Comparison of ENCODE assay signal across 8 mouse cellular contexts in genomic region chr7:44433371-44433770, GRCm38 (mm10). TPM values are rescaled to one million over a fixed set of nuclear protein-coding genes. Genes with fewer than 3 reads are reported as not detected.
DNase-seq lines count a peak whose midpoint lies in the region; ATAC-seq and TF ChIP-seq lines count a peak whose summit lies in the region.
"Had no signal": no experiment of that assay in that cellular context is flagged by ENCODE, and none has a peak within 500 bp of the region (broad histone marks: within the 10 kb centered on the region; RNA-seq: fewer than 3 reads in every experiment).

No protein-coding gene starts in this region.

- no peak overlapping the region for H3K4me2 ChIP-seq in neural tube, embryonic 13.5 days

- H3K36me3 ChIP-seq in neural tube, embryonic 13.5 days, result 0 out of 2 replicates have a peak, but pooled peaks cover 13% of the 10 kb centered on the region

- H3K9ac ChIP-seq in neural tube, embryonic 13.5 days, result no peak overlapping the region

- intact Hi-C loops in gastrocnemius, adult 2 months (cut with DNase I), result no loop called here

- DNase-seq in thymus, postnatal 0 days (ENCODE audit: low spot score), result peak; percentile 50
- no peak for DNase-seq in thymus, postnatal 10 days (ENCODE audit: low spot score in 2 of 2)
- DNase-seq in embryo, embryonic 10 days (ENCODE audit: low spot score), result peak; percentile 90
- peak; percentile 29 for DNase-seq in induced T-regulatory cell, adult 2 months (ENCODE audit: low read depth)
- no peak for DNase-seq in gastrocnemius, adult 2 months
- DNase-seq in right cerebral cortex, postnatal 25 days, result no peak

- WGBS in neural tube, embryonic 13.5 days, result 5% methylated on average over 7 of the region's 7 CpGs

- no peak overlapping the region for H3K27ac ChIP-seq in neural tube, embryonic 13.5 days (replicated peaks)
- no peak overlapping the region for H3K27ac ChIP-seq in gastrocnemius, adult 2 months

- 0 out of 2 replicates have a peak, but pooled peaks have one; percentile 4 for ATAC-seq in neural tube, embryonic 13.5 days (ENCODE audit: low read depth)

- H3K4me1 ChIP-seq in neural tube, embryonic 13.5 days (replicated peaks), result peaks cover 62% of the 10 kb centered on the region

- H3K4me3 ChIP-seq in neural tube, embryonic 13.5 days, result no peak overlapping the region
- no peak overlapping the region for H3K4me3 ChIP-seq in gastrocnemius, adult 2 months

- TF ChIP-seq CTCF in gastrocnemius, adult 2 months (IDR thresholded peaks at IDR 0.05), result no peak

- H3K9me3 ChIP-seq in neural tube, embryonic 13.5 days, result no peaks in the 10 kb centered on the region

- H3K27me3 ChIP-seq in neural tube, embryonic 13.5 days, result no peaks in the 10 kb centered on the region

RNA-seq across cellular contexts. Expression of gene Lrrc4b, which starts 4.6 kb away (rescaled TPM):
- 0.05 TPM in 1 of 2 replicates, not detected in the other for polyA plus RNA-seq in thymus, postnatal 0 days (2015; fragmentation: Nextera tagmentation; extraction: Ambion mirVana)
- 11.3 and 13.3 TPM in 2 replicates for polyA plus RNA-seq in neural tube, embryonic 13.5 days (2015; fragmentation: Nextera tagmentation; extraction: Ambion mirVana)
- not detected for total RNA-seq in gastrocnemius, adult 2 months (2021)

RNA-seq across cellular contexts. Expression of gene Aspdh, which starts 31.8 kb away (rescaled TPM):
- polyA plus RNA-seq in thymus, postnatal 0 days (2015; fragmentation: Nextera tagmentation; extraction: Ambion mirVana), result not detected in 2 replicates
- 1.6 and 2.9 TPM in 2 replicates for polyA plus RNA-seq in neural tube, embryonic 13.5 days (2015; fragmentation: Nextera tagmentation; extraction: Ambion mirVana)
- total RNA-seq in gastrocnemius, adult 2 months (2021), result not detected
- polyA plus RNA-seq: spleen, adult 2 months had no signal

RNA-seq across cellular contexts. Expression of gene Josd2, which starts 34.4 kb away (rescaled TPM):
- 30.6 and 37.4 TPM in 2 replicates for polyA plus RNA-seq in thymus, postnatal 0 days (2015; fragmentation: Nextera tagmentation; extraction: Ambion mirVana)
- 49.9 and 54.3 TPM in 2 replicates for polyA plus RNA-seq in neural tube, embryonic 13.5 days (2015; fragmentation: Nextera tagmentation; extraction: Ambion mirVana)
- total RNA-seq in gastrocnemius, adult 2 months (2021), result 10 to 100 TPM; 51.0 to 57.0 TPM

RNA-seq across cellular contexts. Expression of gene 1700008O03Rik, which starts 47.8 kb away (rescaled TPM):
- polyA plus RNA-seq in thymus, postnatal 0 days (2015; fragmentation: Nextera tagmentation; extraction: Ambion mirVana), result 0.59 and 0.90 TPM in 2 replicates
- 1.0 and 1.5 TPM in 2 replicates for polyA plus RNA-seq in neural tube, embryonic 13.5 days (2015; fragmentation: Nextera tagmentation; extraction: Ambion mirVana)
- not detected for total RNA-seq in gastrocnemius, adult 2 months (2021)

RNA-seq across cellular contexts. Expression of gene Syt3, which starts 49.5 kb away (rescaled TPM):
- 0.26 and 0.38 TPM in 2 replicates for polyA plus RNA-seq in thymus, postnatal 0 days (2015; fragmentation: Nextera tagmentation; extraction: Ambion mirVana)
- polyA plus RNA-seq in neural tube, embryonic 13.5 days (2015; fragmentation: Nextera tagmentation; extraction: Ambion mirVana), result 24.9 and 28.4 TPM in 2 replicates
- total RNA-seq in gastrocnemius, adult 2 months (2021), result 1 to 10 TPM; 2.3 to 3.6 TPM

Comparison
In these comparisons a context has a peak if more than half of its experiments do, and no peak if none do; other contexts are left out.
1. DNase-seq: peak in thymus, postnatal 0 days (single experiment), embryo, embryonic 10 days (single experiment) and induced T-regulatory cell, adult 2 months (single experiment); none in thymus, postnatal 10 days (0 of 2), gastrocnemius, adult 2 months (single experiment) and right cerebral cortex, postnatal 25 days (single experiment).
2. RNA of gene Lrrc4b, which starts 4.6 kb away (polyA plus RNA-seq): 11.3 to 13.3 TPM in neural tube, embryonic 13.5 days; 0.05 TPM in thymus, postnatal 0 days; every median in the first group is over 10 times any median in the second.